9 mouse cellular contexts compared by ENCODE assay signal in the genomic region with DNA sequence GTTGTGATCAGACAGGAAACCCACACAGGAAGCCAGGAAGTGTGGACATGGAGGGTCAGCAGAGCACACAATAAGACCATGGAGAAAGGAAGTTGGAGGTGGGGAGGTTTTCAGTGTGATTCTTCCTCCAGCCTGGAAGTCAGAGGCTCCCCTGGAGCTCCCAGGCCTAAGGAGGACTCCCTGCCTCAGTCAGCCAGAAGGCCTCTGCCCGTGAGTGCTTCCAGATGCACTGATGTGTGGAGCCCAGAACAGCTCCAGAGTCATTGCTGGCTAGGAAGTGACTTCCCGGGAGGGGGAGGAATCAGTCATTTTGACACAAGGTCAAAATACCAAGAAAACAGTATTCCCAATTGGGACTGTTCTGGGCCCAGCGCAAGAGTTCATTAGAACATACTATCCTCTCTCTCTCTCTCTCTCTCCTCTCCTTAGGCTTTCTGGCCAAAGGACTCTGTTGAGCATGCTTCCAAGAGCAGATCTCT.
DNase-seq lines count a peak whose midpoint lies in the region; ATAC-seq lines count a peak whose summit lies in the region.
"Had no signal": no experiment of that assay in that cellular context is flagged by ENCODE, and none has a peak within 500 bp of the region (broad histone marks: within the 10 kb centered on the region; RNA-seq: fewer than 3 reads in every experiment).

No protein-coding gene starts in this region.

- H3K9me3 ChIP-seq in intestine, embryonic 15.5 days = no peaks in the 10 kb centered on the region

- DNase-seq in kidney, adult 11 months = peak; percentile 40
- DNase-seq in kidney, adult 18-20 months = no peak
- DNase-seq in gastrocnemius, postnatal 14 days = peak; percentile 71
- peak; percentile 51 for DNase-seq in lung, postnatal 25 days (ENCODE audit: low spot score)
- no peak for DNase-seq in cerebellum, adult 8-10 months
- no peak for DNase-seq in cerebellum, adult 11 months
- no peak for DNase-seq in B cell, adult 2 months

- 51% methylated on average over 3 of the region's 3 CpGs for WGBS in intestine, embryonic 15.5 days

- ATAC-seq in intestine, embryonic 15.5 days = peak; percentile 61; the same call in 1 of the 2 replicates

- 0 out of 2 replicates have a peak overlapping the region, but pooled peaks have one; percentile 29 for H3K27ac ChIP-seq in intestine, embryonic 15.5 days

- no peaks in the 10 kb centered on the region for H3K36me3 ChIP-seq in intestine, embryonic 15.5 days

- H3K4me2 ChIP-seq in intestine, embryonic 15.5 days (replicated peaks) = no peak overlapping the region

- intact Hi-C loops in gastrocnemius, postnatal 14 days (cut with DNase I; ENCODE audit: low total_unique reads) = no loop called here

- H3K4me3 ChIP-seq in intestine, embryonic 15.5 days (replicated peaks) = no peak overlapping the region

- peaks cover 8% of the 10 kb centered on the region for H3K4me1 ChIP-seq in intestine, embryonic 15.5 days (replicated peaks)

- H3K9ac ChIP-seq in intestine, embryonic 15.5 days = no peak overlapping the region

- 0 out of 2 replicates have a peak, but pooled peaks cover 5% of the 10 kb centered on the region for H3K27me3 ChIP-seq in intestine, embryonic 15.5 days (replicated peaks)
- H3K27me3 ChIP-seq: CH12.LX had no signal

Comparison
In these comparisons a context has a peak if more than half of its experiments do, and no peak if none do; other contexts are left out.
1. DNase-seq: peak in kidney, adult 11 months (single experiment), gastrocnemius, postnatal 14 days (single experiment) and lung, postnatal 25 days (single experiment); none in kidney, adult 18-20 months (single experiment), cerebellum, adult 8-10 months (single experiment), cerebellum, adult 11 months (single experiment) and B cell, adult 2 months (0 of 2).